Mouse (Mus musculus) monocyte, adult 59 days (primary cell): ENCODE measurements around the gene Gm5269. TPM values are rescaled to one million over a fixed set of nuclear protein-coding genes. Genes with fewer than 3 reads are reported as not detected.

Experiments used
- total RNA-seq, 2 experiments: library from RNA; stranded (reverse); gene quantifications; one replicate each; pipeline ENCODE4 v1.2.4; 2023

Gene Gm5269
- 1 to 10 TPM; 1.2 to 3.9 TPM for total RNA-seq

GRCm38 (mm10) chr1:45890173-45890572 is at the start of gene Gm5269:
Gene Gm5269, minus strand, starts transcription at chr1:45890273.

GRCm38 (mm10) chr1:45926393-45926763 is 36.3 kb upstream of the Gm5269 start, which contains the start of gene Slc40a1:
Gene Slc40a1, minus strand, starts transcription at chr1:45926523.

Other genes starting within 250 kb of the Gm5269 start
- gene Wdr75, start 95.1 kb downstream of the Gm5269 start, total RNA-seq: 10 to 100 TPM; 29.2 to 31.7 TPM
- 100 to 1,000 TPM; 324 to 402 TPM for gene Slc40a1, start 36.2 kb upstream of the Gm5269 start, total RNA-seq
- under 1 TPM in 1 of 2 experiments, not detected in 1; 0.06 TPM for gene Dnah7b, start 176.0 kb upstream of the Gm5269 start, total RNA-seq